Mouse (Mus musculus) thymus, adult 2 months (tissue): Measurements from ENCODE around the gene Tmem255b.

ENCODE experiments used
- CTCF ChIP-seq: fragments of 200-500 bp; IDR thresholded peaks from 2 replicates; pipeline ENCODE4 v1.5.1; 2012; ENCODE audit warnings: mild to moderate bottlenecking, control low read depth, low read length, moderate library complexity, borderline replicate concordance; ENCODE audit not compliant: control insufficient read depth, poor library complexity, insufficient read depth; ENCODE audit errors: extremely low read depth
- POLR2A ChIP-seq: fragments of 200-500 bp; IDR thresholded peaks from 2 replicates; pipeline ENCODE4 v1.6.1; 2012; ENCODE audit warnings: mild to moderate bottlenecking, low read length, control low read depth, moderate library complexity; ENCODE audit not compliant: control insufficient read depth, poor library complexity, insufficient read depth; ENCODE audit errors: extremely low read depth

DNA sequence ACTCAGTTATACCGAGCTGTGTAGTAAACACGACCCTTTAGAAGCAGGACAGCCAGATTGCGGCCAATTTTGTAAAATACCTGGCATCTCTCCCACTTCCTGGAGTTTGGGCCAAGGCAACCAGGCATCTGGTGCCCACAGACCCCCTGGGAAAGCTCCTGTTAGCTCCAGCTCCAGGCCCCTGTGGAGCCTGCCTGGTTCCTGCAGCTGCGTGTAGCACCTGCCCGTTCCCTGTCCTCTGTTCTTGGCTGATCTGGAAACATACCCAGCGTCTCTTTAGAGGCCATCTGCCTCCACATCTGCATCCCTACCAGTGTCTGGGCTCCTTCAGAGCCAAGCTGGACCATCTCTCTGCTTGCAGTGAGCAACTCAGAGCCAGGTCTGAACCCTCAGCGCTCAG is 4.6 kb upstream of the Tmem255b start:
- no peak for TF ChIP-seq CTCF
- TF ChIP-seq POLR2A: no peak
